Mouse (Mus musculus): ENCODE measurements around the gene Slc7a6.

DNA sequence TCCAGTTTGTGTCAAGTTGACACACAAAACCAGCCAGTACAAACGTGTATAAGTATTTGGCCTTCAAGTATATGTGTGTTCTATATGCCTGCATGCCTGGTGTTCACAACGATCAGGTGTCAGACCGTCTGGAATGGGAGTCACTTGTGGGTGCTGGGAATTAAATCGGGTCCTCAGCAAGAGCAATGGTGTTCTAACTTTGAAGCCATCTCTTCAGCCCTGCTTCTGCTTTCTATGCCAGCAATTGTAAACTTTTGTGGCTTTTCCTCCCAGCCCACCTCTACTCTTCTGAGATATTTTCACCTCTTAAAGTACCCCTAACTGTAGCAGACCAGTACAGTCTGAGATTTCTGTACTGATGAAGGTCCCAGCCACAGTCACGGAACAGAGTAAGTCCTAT, 28.5 kb upstream of the Slc7a6 start:
- TF ChIP-seq CTCF (IDR thresholded peaks at IDR 0.05; ENCODE audit: extremely low read depth, insufficient read depth, insufficient read length, insufficient replicate concordance), result no peak
- no peak for TF ChIP-seq POLR2A (IDR thresholded peaks at IDR 0.05; ENCODE audit: low read depth, low read length)
